Mouse (Mus musculus) embryo, embryonic 10.5 days (tissue): Measurements from ENCODE around the gene Fgfr2.
A peak's percentile ranks its signal among the peaks of the same experiment; 100 is the strongest.

Experiments used
- DNase-seq: peaks from one replicate; pipeline ENCODE4 v3.0.0-alpha.2; 2015; ENCODE audit warnings: low spot score

Fgfr2 gene

DNA sequence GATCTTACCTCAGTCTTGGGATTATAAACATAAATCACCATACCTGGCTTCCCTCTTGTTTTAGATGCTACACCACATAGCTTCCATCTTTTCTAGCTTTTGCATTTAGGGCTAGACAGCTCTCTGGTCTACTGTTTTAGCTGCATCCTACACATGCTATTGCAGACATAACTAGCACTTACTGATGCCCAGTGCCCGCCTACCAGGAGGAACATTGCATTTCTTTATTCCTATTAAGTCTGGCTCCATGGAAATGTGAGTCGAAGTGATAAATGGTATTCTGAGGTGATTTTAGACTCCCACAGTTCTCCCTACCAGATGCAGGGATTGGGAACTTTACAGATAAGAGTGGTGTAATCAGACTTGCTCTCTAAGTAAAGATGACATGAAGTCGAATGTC, 713.3 kb downstream of the Fgfr2 start:
- no peak for DNase-seq

DNA sequence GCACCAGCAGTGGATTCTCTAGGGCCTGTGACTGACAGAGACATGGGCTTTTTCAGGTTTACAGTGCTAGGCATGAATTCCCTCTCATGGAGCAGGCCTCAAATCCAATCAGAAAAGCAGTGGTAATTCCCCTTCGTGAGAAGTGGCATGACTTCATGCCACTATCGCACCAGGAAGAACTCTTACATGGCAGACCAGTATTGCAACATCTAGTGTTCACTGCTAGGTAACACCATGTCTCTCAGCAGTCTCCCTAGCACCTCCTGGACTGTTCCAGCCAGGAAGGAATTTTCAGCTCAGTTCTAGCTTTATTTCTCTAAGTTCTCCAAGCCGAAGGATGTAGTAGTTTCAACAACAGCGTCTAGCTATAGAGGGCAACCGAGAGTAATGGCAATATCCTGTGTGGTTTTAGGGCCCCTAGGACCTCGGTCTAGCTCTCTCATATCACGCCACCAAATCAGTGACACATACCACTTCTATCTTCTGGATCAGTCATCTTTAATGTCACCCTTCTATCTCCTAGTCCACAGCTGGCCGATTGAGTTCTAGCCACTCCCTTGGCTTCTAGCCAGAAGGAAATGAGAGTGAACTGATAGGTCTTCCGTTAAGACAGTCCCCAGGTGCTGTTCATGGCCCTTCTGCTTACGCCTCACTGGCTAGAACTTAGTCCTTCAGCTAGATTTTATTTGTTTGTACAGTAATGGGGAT, 720.6 kb downstream of the Fgfr2 start:
- no peak for DNase-seq

DNA sequence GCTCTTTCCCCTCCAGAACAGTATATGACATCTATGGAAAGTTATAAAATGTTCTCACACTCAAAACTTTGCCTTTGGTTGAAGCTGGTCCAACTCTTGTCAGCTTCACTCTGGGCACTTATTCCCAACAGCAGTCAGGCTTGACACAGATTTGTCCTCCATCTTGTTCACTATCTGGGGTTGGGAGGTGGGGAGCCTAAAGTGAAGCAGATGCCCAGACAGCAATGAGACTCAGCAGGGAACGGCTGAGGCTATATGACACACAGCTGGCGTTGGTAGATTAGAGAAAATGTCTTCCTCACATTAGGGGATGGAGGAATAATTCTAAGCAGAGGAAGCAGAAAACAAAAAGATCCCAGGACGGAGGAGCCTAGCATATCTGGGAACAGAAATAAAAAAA, 724.7 kb downstream of the Fgfr2 start:
- no peak for DNase-seq

DNA sequence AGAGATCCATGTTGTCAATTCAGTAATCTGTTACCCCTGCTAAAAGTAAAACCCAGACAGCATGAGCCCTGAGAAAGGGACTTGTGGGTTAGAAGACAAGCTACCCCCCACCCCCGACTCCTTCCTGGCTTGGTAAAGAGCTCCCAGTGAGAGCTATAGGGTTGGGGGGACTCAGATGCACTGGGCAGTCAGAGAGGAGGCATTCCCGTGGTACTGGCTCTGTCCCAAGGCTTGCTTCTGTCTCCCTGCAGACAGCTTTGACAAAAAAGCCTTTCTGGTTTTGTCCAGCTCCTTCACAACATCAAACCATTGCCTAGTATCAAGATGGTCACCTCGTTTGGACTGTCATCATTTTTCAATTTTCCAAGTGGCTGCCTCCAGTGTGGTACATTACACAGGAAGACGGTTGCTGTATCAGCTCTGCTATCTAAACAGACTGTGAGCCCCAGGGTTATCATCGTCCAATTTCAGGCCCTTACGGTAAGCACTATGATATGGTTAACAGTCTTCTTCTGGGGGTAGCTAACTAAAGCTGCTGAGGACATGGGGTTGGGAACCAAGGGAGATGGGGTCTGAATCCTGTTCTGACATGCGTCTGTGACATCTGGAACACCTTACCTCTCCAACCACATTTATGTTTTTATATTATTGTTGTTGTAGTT, 726.4 kb downstream of the Fgfr2 start:
- DNase-seq: no peak

DNA sequence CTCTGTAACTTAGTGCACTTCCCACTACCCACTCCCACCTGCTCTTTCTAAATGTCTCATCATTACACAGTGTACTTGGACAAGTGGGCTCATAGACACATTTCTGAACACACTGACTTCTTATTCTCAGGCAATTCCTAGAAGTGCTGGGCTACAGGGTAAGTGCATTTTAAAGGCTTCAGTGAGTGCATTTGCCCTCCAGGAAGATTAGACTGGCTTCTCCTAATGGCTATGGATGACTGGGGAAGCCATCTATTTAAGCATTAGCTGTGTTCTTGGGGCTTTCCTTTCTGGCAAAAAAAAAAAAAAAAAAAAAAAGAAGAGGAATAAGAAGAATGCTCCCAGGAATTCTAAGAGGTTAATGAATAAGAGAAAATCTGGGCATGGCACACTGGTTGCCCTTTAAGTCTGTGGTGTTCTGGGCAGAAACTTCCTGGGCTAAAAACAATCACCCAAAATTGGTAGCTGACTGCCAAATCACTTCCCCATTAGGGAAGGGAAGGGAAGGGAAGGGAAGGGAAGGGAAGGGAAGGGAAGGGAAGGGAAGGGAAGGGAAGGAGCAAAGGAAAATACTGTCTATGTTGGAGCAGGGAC, 729.5 kb downstream of the Fgfr2 start:
- DNase-seq: no peak

DNA sequence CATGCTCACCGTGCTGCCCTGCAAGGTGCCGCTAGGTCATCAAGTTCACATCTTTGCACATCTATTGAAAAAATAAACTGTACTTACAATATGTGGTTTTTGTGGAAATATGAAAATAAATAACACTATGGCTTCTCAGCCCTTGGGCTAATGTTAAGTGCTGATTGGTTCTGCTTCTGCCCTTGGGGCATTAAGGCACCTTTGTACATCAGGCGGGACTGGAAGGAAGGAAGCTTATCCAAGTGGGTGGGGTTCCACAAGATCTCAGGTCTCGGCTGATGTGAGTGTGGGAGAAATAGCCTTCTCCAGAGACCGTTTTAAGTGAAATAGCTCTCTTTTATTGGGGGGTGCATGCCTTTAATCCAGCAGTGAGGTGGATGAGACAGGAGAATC, 730.1 kb downstream of the Fgfr2 start:
- DNase-seq: no peak

DNA sequence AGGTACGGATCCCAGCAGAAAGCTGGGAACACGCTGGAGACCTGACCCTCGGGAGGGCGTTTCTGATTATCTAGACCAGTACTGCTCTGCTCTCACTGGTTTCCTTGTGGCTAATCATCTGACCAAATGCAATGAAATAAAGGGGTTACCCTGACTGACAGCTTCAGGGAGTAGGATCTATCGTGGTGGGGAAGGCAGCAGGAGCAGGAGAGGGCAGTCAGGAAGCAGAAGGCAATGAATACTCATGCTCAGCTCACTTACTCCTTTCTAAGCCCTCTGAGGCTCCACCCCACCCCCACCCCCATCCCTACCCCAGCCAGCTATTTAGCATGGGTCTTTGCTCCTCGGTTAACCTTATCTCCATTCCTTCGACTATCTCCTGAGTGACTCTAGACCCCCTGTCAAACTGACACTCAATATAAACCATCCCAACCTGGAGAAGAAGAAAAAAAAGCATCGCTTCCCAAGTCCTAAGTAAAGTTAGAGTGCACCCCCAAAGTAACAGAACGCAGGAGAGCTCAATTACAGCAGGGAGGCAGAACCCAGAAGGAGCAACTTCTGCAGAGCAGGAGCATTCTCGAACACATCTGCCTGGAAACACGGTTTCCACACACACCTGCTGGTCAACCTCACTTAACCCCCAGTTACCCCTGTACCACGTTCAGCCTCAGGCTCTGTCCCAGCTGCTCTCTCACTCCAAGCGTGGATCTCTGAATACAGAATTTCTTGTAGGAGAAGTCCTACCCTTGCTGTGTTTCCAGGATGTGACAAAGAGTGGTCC, 730.7 kb downstream of the Fgfr2 start:
- no peak for DNase-seq

DNA sequence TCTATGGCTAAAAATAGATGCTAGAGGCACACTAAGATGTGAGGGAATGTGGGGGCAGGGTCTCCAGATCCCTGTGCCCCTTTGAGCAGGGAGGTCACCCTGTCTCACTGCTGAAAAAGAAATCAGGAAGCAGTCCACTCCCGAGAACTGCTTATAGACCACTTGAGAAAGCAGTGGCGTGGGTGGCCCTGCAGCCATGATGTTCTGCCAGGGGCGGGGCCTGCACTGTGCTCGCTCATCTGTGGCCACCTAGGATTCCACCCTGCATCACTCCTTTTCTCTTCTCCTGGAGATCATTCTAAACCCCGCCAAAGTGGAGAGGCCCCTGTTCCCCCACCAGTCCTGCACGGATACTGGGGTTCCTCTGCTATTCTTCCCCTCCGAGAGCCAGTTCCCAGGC, 733.7 kb downstream of the Fgfr2 start:
- DNase-seq: no peak

DNA sequence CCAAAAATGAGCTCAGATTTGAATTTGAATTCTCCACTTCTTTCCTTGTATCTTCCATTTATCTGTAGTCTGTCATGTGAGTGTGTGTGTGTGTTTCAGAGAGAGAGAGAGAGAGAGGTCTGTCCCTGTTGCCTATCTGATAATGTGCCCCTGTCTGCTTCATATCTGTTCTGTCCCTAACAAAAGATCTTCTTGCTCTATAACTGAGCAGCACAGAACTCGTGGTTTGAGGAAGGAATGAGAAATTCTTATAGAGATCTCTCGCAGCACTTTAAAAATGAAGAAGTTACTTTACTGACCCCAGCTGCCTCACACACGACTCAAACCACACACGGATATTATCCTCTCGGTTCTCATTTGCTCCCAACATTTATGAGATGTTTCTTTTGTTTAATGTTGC, 735.6 kb downstream of the Fgfr2 start:
- DNase-seq: no peak

DNA sequence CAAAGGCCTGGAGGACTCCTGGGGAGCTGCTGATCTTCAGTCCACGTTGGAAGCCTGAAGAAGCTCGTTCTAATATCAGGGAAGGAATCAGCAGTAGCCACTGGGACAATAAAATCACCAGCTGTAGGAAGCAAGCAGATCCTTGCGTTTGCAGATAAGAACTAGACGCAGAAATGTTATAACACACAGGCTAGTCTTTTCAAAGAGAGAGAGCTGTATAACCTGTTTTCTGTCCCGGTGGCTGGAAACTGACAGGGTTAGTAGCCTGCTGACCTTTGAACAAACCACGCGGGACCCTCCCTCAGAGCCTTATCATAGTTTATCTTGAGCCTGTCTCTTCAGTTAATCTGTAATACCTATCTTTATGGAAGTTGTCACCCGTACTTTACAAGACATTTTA, 736.8 kb downstream of the Fgfr2 start:
- peak; percentile 31 for DNase-seq

DNA sequence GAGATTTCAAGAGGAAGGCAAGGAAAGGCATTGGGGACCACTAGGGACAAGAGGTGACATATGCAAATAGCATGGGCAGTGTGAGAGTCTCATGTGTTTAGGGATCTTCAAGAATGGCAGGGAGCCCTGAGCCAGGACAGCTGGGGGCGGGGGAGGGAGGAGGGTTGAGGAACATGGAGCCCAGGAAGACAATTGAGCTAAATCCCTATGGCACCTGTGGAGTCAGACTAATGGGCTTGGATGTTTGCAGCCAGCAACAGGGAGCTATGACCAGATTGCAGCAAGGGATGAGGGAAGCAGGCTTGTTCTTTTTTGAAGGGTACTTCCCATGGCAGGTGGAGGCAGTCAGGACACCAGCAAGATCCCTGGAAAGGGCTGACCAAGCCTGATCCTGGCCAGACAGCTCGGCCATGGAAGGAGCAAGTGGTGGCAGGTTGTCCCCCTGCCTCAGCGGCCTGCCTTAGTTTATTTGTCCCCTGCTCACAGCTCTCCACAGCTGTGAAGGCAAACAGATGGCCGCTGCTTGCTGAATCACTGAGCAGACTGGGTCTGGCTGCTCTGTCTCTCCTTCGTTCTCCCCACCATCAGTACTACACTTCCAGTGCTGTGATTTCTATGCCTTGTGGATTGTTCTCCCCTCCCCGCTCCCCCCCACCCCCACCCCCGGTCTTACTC, 737.6 kb downstream of the Fgfr2 start:
- DNase-seq: peak; percentile 30

DNA sequence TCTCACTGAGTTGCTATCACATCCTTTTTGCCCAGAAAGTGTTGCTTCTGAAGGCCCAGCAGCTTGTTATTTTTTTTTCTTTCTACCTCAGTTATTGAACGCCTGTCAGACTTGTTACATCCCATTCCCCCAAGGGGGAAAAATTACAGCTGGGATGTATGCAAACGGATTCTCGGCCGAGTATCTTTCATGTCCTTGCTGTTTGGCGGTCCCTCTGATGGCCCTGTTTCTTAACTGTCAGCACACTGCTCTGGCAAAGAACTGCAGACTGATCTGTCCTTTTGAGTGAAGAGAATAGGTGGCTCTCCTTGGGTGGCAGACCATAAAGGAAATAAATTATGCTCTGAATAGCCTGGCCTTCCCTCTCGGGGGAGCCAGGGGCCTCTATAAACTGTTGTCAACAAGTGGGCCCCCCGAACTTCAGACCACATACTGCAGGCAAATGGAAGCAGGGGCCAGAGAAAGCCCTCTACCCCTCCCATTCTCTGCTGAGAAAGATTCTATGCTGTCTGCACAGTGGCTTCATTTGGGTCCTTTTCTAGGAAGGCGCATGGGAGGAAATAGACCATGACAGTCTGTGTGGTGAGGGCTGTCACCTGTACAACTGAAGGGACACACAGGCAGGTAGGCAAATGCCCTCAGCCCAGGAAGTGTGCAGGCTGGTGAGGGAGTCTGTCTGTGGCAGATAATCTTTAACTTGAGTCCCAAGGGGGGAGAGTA, 738.3 kb downstream of the Fgfr2 start:
- DNase-seq: peak; percentile 34

DNA sequence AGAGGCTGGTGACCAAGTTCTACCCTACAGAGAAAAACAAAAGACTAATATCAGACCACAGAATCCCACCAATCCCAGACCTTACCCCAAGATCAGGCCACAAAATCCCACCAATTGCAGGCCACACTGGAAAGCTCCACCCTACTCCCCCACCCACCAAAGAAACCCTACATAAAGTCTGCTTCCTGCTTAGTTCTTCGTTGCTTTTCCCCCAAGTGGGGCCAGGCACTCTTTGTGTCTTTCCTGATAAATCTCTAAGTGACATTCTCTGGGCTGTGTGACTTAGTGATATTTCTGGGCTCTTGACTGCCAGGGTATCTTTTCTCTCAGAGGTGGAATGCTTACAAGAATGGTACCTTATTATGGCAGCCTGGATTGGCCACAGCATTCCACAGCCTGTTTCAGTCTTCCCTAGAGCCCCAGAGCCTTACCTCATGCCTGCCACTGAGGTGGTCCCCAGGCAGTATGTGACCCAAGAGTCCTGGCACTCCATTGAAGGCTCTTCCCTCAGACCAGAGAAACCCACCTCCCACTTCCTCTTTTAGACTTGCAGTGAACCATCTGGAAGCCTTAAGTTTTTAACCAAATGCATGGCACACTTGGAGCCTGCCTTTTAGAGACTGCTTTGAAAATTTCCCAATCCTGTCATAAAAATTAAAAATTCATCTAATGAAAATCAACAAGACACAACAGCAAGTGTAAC, 742.4 kb downstream of the Fgfr2 start:
- no peak for DNase-seq

DNA sequence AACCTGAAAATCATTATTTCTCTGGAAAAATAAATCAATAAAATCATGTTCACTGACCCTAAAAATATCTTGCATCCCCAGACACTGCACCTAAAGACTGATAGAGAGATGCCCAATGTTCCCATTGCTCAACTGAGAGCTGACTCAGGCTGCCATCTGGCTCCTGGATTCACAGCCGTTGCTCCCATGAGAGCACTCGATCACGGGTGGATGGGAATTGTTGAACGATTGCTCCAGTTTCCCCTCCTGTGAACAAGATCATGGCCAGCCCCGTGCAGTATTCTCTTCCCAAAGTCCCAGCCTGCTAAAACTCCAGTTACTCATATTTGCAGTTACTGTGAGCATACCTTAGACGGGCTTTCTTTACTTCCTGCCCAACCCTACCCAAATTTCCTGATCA, 745.2 kb downstream of the Fgfr2 start:
- peak; percentile 28 for DNase-seq

DNA sequence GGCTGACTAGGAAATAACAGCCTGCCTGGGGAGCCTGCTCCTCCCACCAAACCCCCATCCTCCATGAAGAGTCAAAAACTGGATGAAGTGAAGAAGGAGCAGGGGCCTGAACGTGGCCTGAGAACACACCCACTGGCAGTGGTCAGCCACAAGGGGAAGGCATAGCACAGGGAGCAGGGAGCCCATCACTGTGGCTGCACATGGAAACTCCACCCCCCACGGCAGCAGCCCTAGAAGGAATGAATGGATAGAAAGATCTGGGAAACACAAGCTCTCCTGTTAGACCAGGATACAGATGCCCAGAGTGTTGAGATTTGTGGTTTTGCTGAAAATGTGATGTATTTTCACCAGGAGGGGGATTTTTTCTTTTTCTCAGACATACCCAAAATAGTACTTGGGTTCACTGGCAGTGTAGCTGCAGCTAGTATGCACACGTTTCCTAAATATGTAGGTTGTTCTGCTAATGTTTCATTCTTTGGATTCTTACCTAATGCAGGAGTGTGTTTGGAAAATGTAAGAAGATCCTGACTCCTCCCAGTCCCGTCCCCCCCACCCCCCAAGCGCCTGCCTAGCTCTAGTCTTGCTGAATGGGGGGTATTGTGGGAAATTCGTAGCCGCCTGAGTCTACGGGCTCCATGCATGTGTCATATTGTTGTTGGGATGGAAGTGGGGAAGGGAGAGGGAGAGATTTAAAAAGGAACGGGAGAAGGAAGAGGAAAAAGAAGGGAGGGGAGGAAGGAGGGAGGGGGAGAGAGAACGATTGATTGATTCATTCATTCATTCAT, 749.4 kb downstream of the Fgfr2 start:
- DNase-seq: peak; percentile 46

DNA sequence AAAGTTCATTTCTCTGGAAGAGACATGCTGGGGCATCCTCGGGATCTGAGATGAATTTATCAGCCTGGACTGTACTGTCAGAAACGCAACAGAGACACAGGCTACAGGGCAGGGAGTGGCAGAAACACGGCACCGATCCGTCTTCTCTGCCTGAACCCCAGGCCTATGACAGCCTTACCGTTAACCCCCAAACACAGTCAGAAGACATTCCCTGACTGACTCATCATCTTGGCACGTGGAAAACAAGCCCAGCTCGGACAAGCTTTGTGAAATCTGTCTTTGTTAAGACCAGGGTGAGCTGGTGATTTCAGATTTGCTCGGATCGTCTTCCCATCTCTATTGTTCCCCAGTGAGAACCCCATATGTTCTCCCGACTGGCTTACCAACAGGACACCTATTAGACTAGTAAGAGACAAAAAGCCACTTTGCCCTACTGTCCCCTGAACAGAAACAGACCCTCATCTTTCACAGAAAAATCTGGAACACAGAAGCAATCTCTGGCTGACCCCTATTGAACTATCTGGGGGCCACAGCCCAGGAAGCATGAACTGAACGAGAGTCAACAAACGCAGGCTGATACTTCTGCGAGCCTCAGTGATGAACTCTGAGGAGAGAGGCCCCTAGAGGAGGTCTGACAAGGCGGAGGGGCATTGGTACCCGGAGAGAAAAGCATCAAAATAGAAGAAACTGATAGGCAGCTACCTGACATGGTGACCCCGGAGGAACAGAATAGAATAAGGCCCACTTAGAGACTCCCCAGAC, 750.2 kb downstream of the Fgfr2 start:
- DNase-seq: no peak

DNA sequence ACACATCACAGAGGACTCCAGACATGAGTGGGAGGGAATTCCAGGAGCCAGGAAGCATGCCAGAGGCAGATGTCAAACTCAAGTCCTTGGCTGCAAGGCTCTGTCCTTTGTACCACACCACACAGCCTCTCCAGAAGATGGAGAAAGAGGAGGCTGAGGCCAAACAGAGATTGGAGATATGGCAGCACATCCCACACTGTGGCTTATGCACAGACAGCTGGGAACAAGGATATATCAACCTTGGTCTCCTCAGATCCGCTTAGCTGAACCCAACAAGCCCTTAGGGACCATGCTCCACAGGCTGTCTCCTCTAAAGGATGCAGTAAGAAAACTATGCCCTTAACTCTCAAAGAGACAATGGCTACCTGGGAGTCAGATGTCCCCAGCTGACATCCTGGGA, 751.3 kb downstream of the Fgfr2 start:
- DNase-seq: no peak

DNA sequence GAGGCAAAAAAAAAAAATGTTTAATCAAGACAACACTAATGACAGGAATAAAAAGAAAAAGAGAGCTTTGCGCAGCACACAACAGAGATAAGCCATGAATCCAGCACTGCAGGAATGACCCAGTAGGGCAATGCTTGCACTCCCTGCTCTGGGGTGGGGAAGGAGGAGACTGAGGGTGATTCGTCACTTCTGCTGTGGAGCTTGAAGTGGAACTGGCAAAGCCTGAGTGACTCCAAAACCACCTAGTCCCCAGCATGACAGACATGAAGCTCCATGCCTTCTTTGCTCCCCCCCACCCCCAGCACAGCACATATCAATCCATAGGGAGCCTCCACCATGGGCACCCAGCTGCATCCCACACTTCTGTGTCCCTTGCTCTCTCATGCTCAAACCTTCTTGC, 753.4 kb downstream of the Fgfr2 start:
- no peak for DNase-seq

DNA sequence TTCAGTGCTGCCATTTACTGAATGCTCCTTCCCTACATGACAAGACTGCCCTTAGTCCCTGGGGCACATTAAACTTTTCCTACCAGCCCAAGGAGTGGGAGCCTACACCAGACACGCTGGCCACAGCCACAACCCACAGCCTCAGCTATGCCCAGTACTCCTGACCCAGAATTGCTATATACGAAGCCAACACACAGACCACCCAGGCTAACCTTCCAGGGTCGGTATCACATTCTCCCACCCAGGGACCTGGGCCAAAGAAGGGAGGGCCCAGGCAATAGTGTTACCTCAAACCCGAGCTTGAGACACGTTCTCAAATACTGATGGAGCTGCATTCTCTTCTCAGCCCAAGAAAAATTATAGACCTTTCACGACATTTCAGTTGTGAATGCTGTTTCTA, 754.3 kb downstream of the Fgfr2 start:
- no peak for DNase-seq
